Mouse (Mus musculus): ENCODE results near the gene Syce3.

DNA sequence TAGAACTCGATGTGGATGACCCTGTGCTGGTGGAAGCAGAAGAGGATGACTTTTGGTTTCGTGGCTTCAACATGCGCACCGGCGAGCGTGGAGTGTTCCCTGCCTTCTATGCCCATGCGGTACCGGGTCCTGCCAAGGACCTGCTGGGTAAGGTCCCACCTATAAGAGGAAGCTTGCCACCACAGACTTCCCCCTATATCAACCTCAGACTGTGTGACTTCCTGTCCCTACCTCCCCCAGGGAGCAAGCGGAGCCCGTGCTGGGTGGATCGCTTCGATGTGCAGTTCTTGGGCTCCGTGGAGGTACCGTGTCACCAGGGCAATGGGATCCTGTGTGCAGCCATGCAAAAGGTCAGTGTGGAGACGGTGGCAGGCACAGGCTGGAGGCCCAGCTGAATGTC is 48.6 kb upstream of the Syce3 start:
- TF ChIP-seq CTCF (IDR thresholded peaks at IDR 0.05; ENCODE audit: borderline replicate concordance, extremely low read depth, insufficient read depth, insufficient read length) = no peak
- no peak for TF ChIP-seq POLR2A (IDR thresholded peaks at IDR 0.05; ENCODE audit: borderline replicate concordance, extremely low read depth, insufficient read depth, insufficient read length, poor library complexity, severe bottlenecking)

Data from brain, embryonic 14.5 days (tissue).